Mouse (Mus musculus): ENCODE data around the gene Ttl.

The Ttl gene

GRCm38 (mm10) chr2:129087520-129087919, 21.8 kb downstream of the Ttl start:
- DNase-seq: no peak

GRCm38 (mm10) chr2:129090370-129090769, 24.6 kb downstream of the Ttl start:
- DNase-seq: no peak

GRCm38 (mm10) chr2:129092810-129093209, 27.1 kb downstream of the Ttl start:
- DNase-seq: no peak

GRCm38 (mm10) chr2:129093926-129094724, 28.4 kb downstream of the Ttl start:
- peak; percentile 65 to 68 for DNase-seq

GRCm38 (mm10) chr2:129100784-129101310, 35.1 kb downstream of the Ttl start, which contains the start of gene Polr1b:
TSS of gene Polr1b (plus strand) at chr2:129100995.
- peak; percentile 94 to 96 for DNase-seq

- DNase-seq: no peak
Measured at GRCm38 (mm10) chr2:129112924-129113323, 47.2 kb downstream of the Ttl start.

- DNase-seq: peak; percentile 30 to 63
Measured at GRCm38 (mm10) chr2:129115706-129116367, 50.1 kb downstream of the Ttl start.

GRCm38 (mm10) chr2:129116368-129116739, 50.6 kb downstream of the Ttl start:
- peak; percentile 51 to 77 for DNase-seq

GRCm38 (mm10) chr2:129118061-129118460, 52.3 kb downstream of the Ttl start:
- DNase-seq: no peak

- DNase-seq: no peak
Measured at GRCm38 (mm10) chr2:129121986-129122385, 56.2 kb downstream of the Ttl start.

GRCm38 (mm10) chr2:129129412-129129929, 63.7 kb downstream of the Ttl start, which contains the start of gene Chchd5:
TSS of gene Chchd5 (plus strand) at chr2:129129700.
- DNase-seq: peak; percentile 91 to 98

- peak in 1 of 2 experiments; percentile 14 for DNase-seq
Measured at GRCm38 (mm10) chr2:129129987-129130545, 64.3 kb downstream of the Ttl start.

- DNase-seq: no peak
Measured at GRCm38 (mm10) chr2:129130776-129131175, 65.0 kb downstream of the Ttl start.

- DNase-seq: no peak
Measured at GRCm38 (mm10) chr2:129132231-129132630, 66.5 kb downstream of the Ttl start.

- DNase-seq: no peak
Measured at GRCm38 (mm10) chr2:129133006-129133805, 67.5 kb downstream of the Ttl start.

- DNase-seq: no peak
Measured at GRCm38 (mm10) chr2:129139906-129140305, 74.2 kb downstream of the Ttl start.
